Mouse (Mus musculus): Measurements from ENCODE around the gene Pax4. TPM values are rescaled to one million over a fixed set of nuclear protein-coding genes. Genes with fewer than 3 reads are reported as not detected.

The Pax4 gene
- polyA plus RNA-seq, 1 experiment = not detected

DNA sequence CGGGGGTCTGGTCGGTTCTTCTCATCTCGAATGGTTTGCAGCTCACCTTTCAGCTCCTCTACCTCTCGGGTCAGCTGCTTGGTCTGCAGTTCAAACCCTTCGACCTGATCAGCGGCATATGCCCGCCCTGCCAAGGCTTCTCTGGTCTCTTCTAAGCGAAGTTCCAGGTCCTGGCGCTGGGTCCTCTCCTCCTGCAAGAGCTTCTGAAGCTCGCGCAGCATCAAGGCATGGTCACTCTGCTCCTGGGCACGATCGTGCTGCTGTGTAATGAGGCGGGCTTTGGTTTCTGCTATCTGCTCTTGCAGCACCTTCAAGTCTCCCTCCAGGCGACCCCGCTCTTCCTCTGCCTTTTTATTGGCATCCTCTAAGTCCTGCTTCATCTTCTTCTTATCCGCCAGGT lies 28.8 kb downstream of the Pax4 start:
- Histone ChIP-seq H3K4me3 (ENCODE audit: low read depth, low read length) (peak overlapping the region; percentile 76), H3K4me1 (ENCODE audit: control insufficient read depth, insufficient read depth, low read length) (no peaks in the 10 kb centered on the region), H3K36me3 (ENCODE audit: control insufficient read depth, insufficient read depth, low read length, poor library complexity, severe bottlenecking) (peaks cover 6% of the 10 kb centered on the region), H3K9me3 (replicated peaks; ENCODE audit: control insufficient read depth, insufficient read depth, low read length, poor library complexity, severe bottlenecking) (no peaks in the 10 kb centered on the region), H3K27me3 (ENCODE audit: control insufficient read depth, insufficient read depth, low read length, poor library complexity, severe bottlenecking) (no peaks in the 10 kb centered on the region), H3K9ac (ENCODE audit: low read depth, poor library complexity, severe bottlenecking) (0 out of 2 replicates have a peak overlapping the region, but pooled peaks have one; percentile 38), H3K27ac (ENCODE audit: insufficient read depth, low read length) (no peak overlapping the region)
- no peak for TF ChIP-seq EP300 (IDR thresholded peaks at IDR 0.05; ENCODE audit: insufficient read depth, low read depth, low read length)
- no peak for TF ChIP-seq POLR2A (IDR thresholded peaks at IDR 0.05; ENCODE audit: insufficient read depth, low read length)
- no peak for TF ChIP-seq CTCF (IDR thresholded peaks at IDR 0.05; ENCODE audit: low read depth, low read length)

- no peaks in the 10 kb centered on the region for H3K4me1 ChIP-seq (ENCODE audit: control insufficient read depth, insufficient read depth, low read length)
- peaks cover 6% of the 10 kb centered on the region for H3K36me3 ChIP-seq (ENCODE audit: control insufficient read depth, insufficient read depth, low read length, poor library complexity, severe bottlenecking)
- H3K9ac ChIP-seq (ENCODE audit: low read depth, poor library complexity, severe bottlenecking) = no peak overlapping the region
- TF ChIP-seq CTCF (IDR thresholded peaks at IDR 0.05; ENCODE audit: low read depth, low read length) (no peak), EP300 (IDR thresholded peaks at IDR 0.05; ENCODE audit: insufficient read depth, low read depth, low read length) (no peak), POLR2A (IDR thresholded peaks at IDR 0.05; ENCODE audit: insufficient read depth, low read length) (no peak)
- no peak overlapping the region for H3K27ac ChIP-seq (ENCODE audit: insufficient read depth, low read length)
- H3K9me3 ChIP-seq (replicated peaks; ENCODE audit: control insufficient read depth, insufficient read depth, low read length, poor library complexity, severe bottlenecking) = no peaks in the 10 kb centered on the region
- H3K27me3 ChIP-seq (ENCODE audit: control insufficient read depth, insufficient read depth, low read length, poor library complexity, severe bottlenecking) = no peaks in the 10 kb centered on the region
- H3K4me3 ChIP-seq (ENCODE audit: low read depth, low read length) = no peak overlapping the region
Measured at GRCm38 (mm10) chr6:28419673-28420072, 29.5 kb downstream of the Pax4 start.

DNA sequence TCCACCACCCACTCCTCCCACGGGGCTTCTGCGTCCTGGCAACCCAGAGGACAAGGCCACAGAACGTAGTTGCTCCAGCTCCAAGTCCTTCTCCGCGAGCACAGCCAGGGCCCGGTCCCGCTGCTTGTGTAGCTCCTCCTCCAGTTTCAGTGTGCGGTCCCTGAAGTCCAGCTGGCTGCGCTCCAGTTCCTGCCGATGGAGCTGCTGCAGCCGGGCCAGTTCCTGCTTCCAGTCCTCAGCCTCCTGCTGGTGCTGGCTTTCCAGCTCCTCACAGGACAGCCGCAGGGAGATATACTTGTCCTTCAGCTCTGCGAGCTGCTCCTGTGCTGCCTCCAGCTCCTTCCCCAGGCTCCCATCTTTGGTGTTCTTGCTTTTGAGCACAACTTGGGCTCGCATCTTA lies 30.7 kb downstream of the Pax4 start:
- no peaks in the 10 kb centered on the region for H3K9me3 ChIP-seq (replicated peaks; ENCODE audit: control insufficient read depth, insufficient read depth, low read length, poor library complexity, severe bottlenecking)
- TF ChIP-seq CTCF (IDR thresholded peaks at IDR 0.05; ENCODE audit: low read depth, low read length) = no peak
- TF ChIP-seq EP300 (IDR thresholded peaks at IDR 0.05; ENCODE audit: insufficient read depth, low read depth, low read length) = no peak
- H3K27me3 ChIP-seq (ENCODE audit: control insufficient read depth, insufficient read depth, low read length, poor library complexity, severe bottlenecking) = no peaks in the 10 kb centered on the region
- no peak overlapping the region for H3K9ac ChIP-seq (ENCODE audit: low read depth, poor library complexity, severe bottlenecking)
- H3K36me3 ChIP-seq (ENCODE audit: control insufficient read depth, insufficient read depth, low read length, poor library complexity, severe bottlenecking) = peaks cover 6% of the 10 kb centered on the region
- H3K4me3 ChIP-seq (ENCODE audit: low read depth, low read length) = no peak overlapping the region
- no peaks in the 10 kb centered on the region for H3K4me1 ChIP-seq (ENCODE audit: control insufficient read depth, insufficient read depth, low read length)
- H3K27ac ChIP-seq (ENCODE audit: insufficient read depth, low read length) = no peak overlapping the region

DNA sequence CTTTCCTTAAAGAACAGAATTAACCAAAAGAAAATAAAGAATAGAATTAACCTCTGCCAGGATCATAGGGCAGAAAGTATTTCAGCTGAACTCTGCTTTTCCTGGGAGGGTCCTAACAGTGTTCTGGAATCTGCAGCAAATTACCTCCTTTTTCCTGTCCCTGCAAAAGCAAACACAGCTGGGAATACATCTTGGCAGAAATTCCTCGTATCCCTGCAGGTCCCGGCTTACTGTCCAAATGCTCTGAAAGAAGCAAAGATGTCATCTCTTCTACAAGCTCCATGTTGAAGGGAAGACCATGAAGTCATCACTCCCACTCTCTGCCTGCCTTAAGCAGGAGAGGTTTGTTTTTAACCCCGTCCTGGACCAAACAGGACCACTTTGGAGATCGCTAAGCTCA lies 32.2 kb downstream of the Pax4 start:
- Histone ChIP-seq H3K27me3 (ENCODE audit: control insufficient read depth, insufficient read depth, low read length, poor library complexity, severe bottlenecking) (no peaks in the 10 kb centered on the region), H3K36me3 (ENCODE audit: control insufficient read depth, insufficient read depth, low read length, poor library complexity, severe bottlenecking) (peaks cover 6% of the 10 kb centered on the region), H3K4me3 (ENCODE audit: low read depth, low read length) (no peak overlapping the region), H3K27ac (ENCODE audit: insufficient read depth, low read length) (no peak overlapping the region), H3K9ac (ENCODE audit: low read depth, poor library complexity, severe bottlenecking) (no peak overlapping the region), H3K4me1 (ENCODE audit: control insufficient read depth, insufficient read depth, low read length) (no peaks in the 10 kb centered on the region), H3K9me3 (replicated peaks; ENCODE audit: control insufficient read depth, insufficient read depth, low read length, poor library complexity, severe bottlenecking) (no peaks in the 10 kb centered on the region)
- no peak for TF ChIP-seq POLR2A (IDR thresholded peaks at IDR 0.05; ENCODE audit: insufficient read depth, low read length)
- TF ChIP-seq EP300 (IDR thresholded peaks at IDR 0.05; ENCODE audit: insufficient read depth, low read depth, low read length) = no peak
- no peak for TF ChIP-seq CTCF (IDR thresholded peaks at IDR 0.05; ENCODE audit: low read depth, low read length)

DNA sequence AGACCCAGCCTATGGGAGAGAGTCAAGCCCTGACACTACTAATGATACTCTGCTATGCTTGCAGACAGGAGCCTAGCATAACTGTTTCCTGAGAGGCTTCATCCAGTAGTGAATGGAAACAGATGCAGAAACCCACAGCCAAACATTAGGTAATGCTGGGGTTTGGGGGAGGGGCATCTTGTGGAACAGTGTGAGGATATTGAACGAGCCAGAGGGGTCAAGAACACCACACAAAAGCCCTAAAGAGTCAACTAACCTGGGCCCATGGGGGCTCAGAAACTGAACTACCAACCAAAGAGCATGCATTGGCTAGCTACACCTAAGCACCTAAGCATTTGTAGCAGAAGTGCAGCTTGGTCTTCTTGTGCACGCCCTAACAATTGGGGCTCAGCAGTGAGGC lies 37.9 kb downstream of the Pax4 start:
- Histone ChIP-seq H3K27ac (ENCODE audit: insufficient read depth, low read length) (no peak overlapping the region), H3K27me3 (ENCODE audit: control insufficient read depth, insufficient read depth, low read length, poor library complexity, severe bottlenecking) (no peaks in the 10 kb centered on the region), H3K4me3 (ENCODE audit: low read depth, low read length) (no peak overlapping the region), H3K9ac (ENCODE audit: low read depth, poor library complexity, severe bottlenecking) (no peak overlapping the region), H3K36me3 (ENCODE audit: control insufficient read depth, insufficient read depth, low read length, poor library complexity, severe bottlenecking) (no peaks in the 10 kb centered on the region), H3K4me1 (ENCODE audit: control insufficient read depth, insufficient read depth, low read length) (no peaks in the 10 kb centered on the region), H3K9me3 (replicated peaks; ENCODE audit: control insufficient read depth, insufficient read depth, low read length, poor library complexity, severe bottlenecking) (no peaks in the 10 kb centered on the region)
- TF ChIP-seq POLR2A (IDR thresholded peaks at IDR 0.05; ENCODE audit: insufficient read depth, low read length) (no peak), EP300 (IDR thresholded peaks at IDR 0.05; ENCODE audit: insufficient read depth, low read depth, low read length) (no peak), CTCF (IDR thresholded peaks at IDR 0.05; ENCODE audit: low read depth, low read length) (no peak)

DNA sequence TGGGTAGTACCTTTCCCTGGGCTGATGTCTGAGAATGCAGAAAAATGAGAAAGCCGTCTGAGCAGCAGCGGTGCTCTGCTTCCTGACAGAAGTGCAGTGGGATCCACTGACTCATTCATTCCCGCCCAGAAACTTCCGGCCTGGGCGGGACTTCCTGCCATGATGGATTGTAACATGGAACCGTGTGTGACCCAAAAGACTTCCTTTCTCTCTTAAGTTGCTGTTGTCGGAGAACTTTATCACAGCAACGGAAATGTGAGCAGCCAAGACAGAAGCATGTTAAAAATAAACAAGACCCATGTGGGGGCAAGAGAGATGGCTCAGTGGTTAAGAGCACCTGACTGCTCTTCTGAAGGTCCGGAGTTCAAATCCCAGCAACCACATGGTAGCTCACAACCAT lies 39.1 kb downstream of the Pax4 start:
- Histone ChIP-seq H3K4me1 (ENCODE audit: control insufficient read depth, insufficient read depth, low read length) (no peaks in the 10 kb centered on the region), H3K4me3 (ENCODE audit: low read depth, low read length) (no peak overlapping the region), H3K27ac (ENCODE audit: insufficient read depth, low read length) (no peak overlapping the region), H3K9me3 (replicated peaks; ENCODE audit: control insufficient read depth, insufficient read depth, low read length, poor library complexity, severe bottlenecking) (no peaks in the 10 kb centered on the region), H3K9ac (ENCODE audit: low read depth, poor library complexity, severe bottlenecking) (no peak overlapping the region), H3K27me3 (ENCODE audit: control insufficient read depth, insufficient read depth, low read length, poor library complexity, severe bottlenecking) (no peaks in the 10 kb centered on the region), H3K36me3 (ENCODE audit: control insufficient read depth, insufficient read depth, low read length, poor library complexity, severe bottlenecking) (no peaks in the 10 kb centered on the region)
- TF ChIP-seq CTCF (IDR thresholded peaks at IDR 0.05; ENCODE audit: low read depth, low read length) (no peak), POLR2A (IDR thresholded peaks at IDR 0.05; ENCODE audit: insufficient read depth, low read length) (no peak), EP300 (IDR thresholded peaks at IDR 0.05; ENCODE audit: insufficient read depth, low read depth, low read length) (no peak)

Data from ES-Bruce4 (cell line).